Mouse (Mus musculus) midbrain, embryonic 10.5 days (tissue): Measurements from ENCODE around the gene Dync1li1. TPM values are rescaled to one million over a fixed set of nuclear protein-coding genes. Genes with fewer than 3 reads are reported as not detected.
A peak's percentile ranks its signal among the peaks of the same experiment; 100 is the strongest.
"Not testable (repeated sequence)": the region's sequence is repeated elsewhere in the genome, so short reads cannot be mapped to it uniquely, and the experiment has no call there.

ENCODE experiments used
- DNase-seq: peaks from one replicate; pipeline ENCODE4 v3.0.0-alpha.2; 2017; ENCODE audit warnings: low spot score
- H3K27ac ChIP-seq: fragments of 300-500 bp; sonication (generic); replicated peaks from 2 replicates; pipeline ENCODE4 v1.5.1; 2016; ENCODE audit warnings: mild to moderate bottlenecking
- H3K27me3 ChIP-seq: fragments of 300-500 bp; sonication (generic); 2 replicates; pipeline ENCODE4 v1.6.1; 2016; ENCODE audit warnings: low read depth, mild to moderate bottlenecking; ENCODE audit not compliant: poor library complexity, severe bottlenecking
- H3K36me3 ChIP-seq: fragments of 300-500 bp; sonication (generic); 2 replicates; pipeline ENCODE4 v1.6.1; 2016; ENCODE audit warnings: mild to moderate bottlenecking, moderate library complexity
- H3K4me1 ChIP-seq: fragments of 300-500 bp; sonication (generic); 2 replicates; pipeline ENCODE4 v1.6.1; 2016
- H3K4me3 ChIP-seq: fragments of 300-500 bp; sonication (generic); 2 replicates; pipeline ENCODE4 v1.5.1; 2016; ENCODE audit warnings: mild to moderate bottlenecking, moderate library complexity
- H3K9me3 ChIP-seq: fragments of 300-500 bp; sonication (generic); replicated peaks from 2 replicates; pipeline ENCODE4 v1.6.1; 2016; ENCODE audit warnings: mild to moderate bottlenecking
- WGBS: fragments of 180-500 bp; shearing (Covaris S2); methylation state at CpG from one replicate; pipeline ENCODE4 v1.1.7; 2016; 5-methylcytosine and 5-hydroxymethylcytosine counted together
- polyA plus RNA-seq: library from polyadenylated mRNA; unstranded; fragments of >200 nt; fragmentation: Nextera tagmentation; extraction: Ambion mirVana; gene quantifications from 2 replicates; pipeline ENCODE4 v1.2.1, GENCODE M21; 2016

Gene Dync1li1
- polyA plus RNA-seq, 1 experiment from 2014 or later: 86.9 TPM

- DNase-seq: no peak
- Histone ChIP-seq H3K4me1 (no peaks in the 10 kb centered on the region), H3K9me3 (peaks cover 5% of the 10 kb centered on the region; the same call in 1 of the 2 replicates), H3K4me3 (no peak overlapping the region), H3K36me3 (peaks cover 98% of the 10 kb centered on the region), H3K27me3 (no peaks in the 10 kb centered on the region), H3K27ac (no peak overlapping the region)
- 83% methylated on average over 7 of the region's 7 CpGs for WGBS
These were observed 21.8 kb downstream of the Dync1li1 start for GRCm38 (mm10) chr9:114710345-114710744.

- Histone ChIP-seq H3K4me3 (no peak overlapping the region), H3K9me3 (no peaks in the 10 kb centered on the region), H3K36me3 (peaks cover 98% of the 10 kb centered on the region), H3K27ac (no peak overlapping the region), H3K4me1 (no peaks in the 10 kb centered on the region), H3K27me3 (no peaks in the 10 kb centered on the region)
- DNase-seq: no peak
- WGBS: 94% methylated on average over 7 of the region's 7 CpGs
These were observed 24.9 kb downstream of the Dync1li1 start for GRCm38 (mm10) chr9:114713481-114713880.

GRCm38 (mm10) chr9:114716677-114717331, 28.2 kb downstream of the Dync1li1 start:
- no peaks in the 10 kb centered on the region for H3K4me1 ChIP-seq
- no peak overlapping the region for H3K4me3 ChIP-seq
- no peaks in the 10 kb centered on the region for H3K9me3 ChIP-seq
- peaks cover 100% of the 10 kb centered on the region for H3K36me3 ChIP-seq
- WGBS: 89% methylated on average over 18 of the region's 18 CpGs
- no peak overlapping the region for H3K27ac ChIP-seq
- no peak for DNase-seq
- H3K27me3 ChIP-seq: no peaks in the 10 kb centered on the region

- H3K9me3 ChIP-seq: no peaks in the 10 kb centered on the region
- H3K27ac ChIP-seq: no peak overlapping the region
- peaks cover 14% of the 10 kb centered on the region for H3K4me1 ChIP-seq
- peaks cover 34% of the 10 kb centered on the region for H3K36me3 ChIP-seq
- no peak overlapping the region for H3K4me3 ChIP-seq
- WGBS: 6% methylated on average over 3 of the region's 3 CpGs
- DNase-seq: peak; percentile 44
- H3K27me3 ChIP-seq: no peaks in the 10 kb centered on the region
These were observed 38.7 kb downstream of the Dync1li1 start for GRCm38 (mm10) chr9:114727315-114727714.

GRCm38 (mm10) chr9:114728432-114728831, 39.8 kb downstream of the Dync1li1 start:
- WGBS: 68% methylated on average over 2 of the region's 2 CpGs
- peaks cover 25% of the 10 kb centered on the region for H3K4me1 ChIP-seq
- H3K9me3 ChIP-seq, H3K27ac ChIP-seq, H3K27me3 ChIP-seq, DNase-seq, H3K4me3 ChIP-seq: not testable (repeated sequence)
- peaks cover 23% of the 10 kb centered on the region for H3K36me3 ChIP-seq

GRCm38 (mm10) chr9:114729911-114730805, 41.6 kb downstream of the Dync1li1 start:
- H3K27me3 ChIP-seq: no peaks in the 10 kb centered on the region
- H3K9me3 ChIP-seq: no peaks in the 10 kb centered on the region
- H3K4me1 ChIP-seq: peaks cover 29% of the 10 kb centered on the region
- no peak overlapping the region for H3K27ac ChIP-seq
- H3K36me3 ChIP-seq: peaks cover 5% of the 10 kb centered on the region
- DNase-seq: no peak
- H3K4me3 ChIP-seq: peak overlapping the region; percentile 93; the same call in 1 of the 2 replicates
- 46% methylated on average over 23 of the region's 30 CpGs for WGBS

GRCm38 (mm10) chr9:114731011-114731755, 42.6 kb downstream of the Dync1li1 start, which contains the start of gene Cmtm6:
Gene Cmtm6, plus strand, starts transcription at chr9:114731116.
- H3K27ac ChIP-seq: peak within 1 kb of the TSS; percentile 91
- no peaks in the 10 kb centered on the region for H3K9me3 ChIP-seq
- H3K4me1 ChIP-seq: peaks cover 30% of the 10 kb centered on the region
- no peaks in the 10 kb centered on the region for H3K27me3 ChIP-seq
- peak; percentile 98 for DNase-seq
- no peaks in the 10 kb centered on the region for H3K36me3 ChIP-seq
- under 1% methylated on average over 53 of the region's 53 CpGs for WGBS
- H3K4me3 ChIP-seq: peak within 1 kb of the TSS; percentile 93

- no peaks in the 10 kb centered on the region for H3K27me3 ChIP-seq
- peaks cover 6% of the 10 kb centered on the region for H3K36me3 ChIP-seq
- H3K27ac ChIP-seq: no peak overlapping the region
- H3K4me3 ChIP-seq: peak overlapping the region; percentile 93
- H3K9me3 ChIP-seq: no peaks in the 10 kb centered on the region
- DNase-seq: no peak
- WGBS: 77% methylated on average over 12 of the region's 12 CpGs
- H3K4me1 ChIP-seq: peaks cover 33% of the 10 kb centered on the region
These were observed 43.5 kb downstream of the Dync1li1 start for GRCm38 (mm10) chr9:114731871-114732682.

GRCm38 (mm10) chr9:114733238-114733637, 44.6 kb downstream of the Dync1li1 start:
- WGBS: 76% methylated on average over 2 of the region's 2 CpGs
- peaks cover 12% of the 10 kb centered on the region for H3K36me3 ChIP-seq
- peaks cover 33% of the 10 kb centered on the region for H3K4me1 ChIP-seq
- no peak overlapping the region for H3K4me3 ChIP-seq
- H3K9me3 ChIP-seq: no peaks in the 10 kb centered on the region
- no peaks in the 10 kb centered on the region for H3K27me3 ChIP-seq
- no peak overlapping the region for H3K27ac ChIP-seq
- DNase-seq: no peak

GRCm38 (mm10) chr9:114736442-114736841, 47.9 kb downstream of the Dync1li1 start:
- DNase-seq: no peak
- Histone ChIP-seq H3K27ac (no peak overlapping the region), H3K4me3 (no peak overlapping the region), H3K36me3 (peaks cover 29% of the 10 kb centered on the region), H3K9me3 (no peaks in the 10 kb centered on the region), H3K27me3 (no peaks in the 10 kb centered on the region), H3K4me1 (peaks cover 27% of the 10 kb centered on the region)
- WGBS: 82% methylated on average over 11 of the region's 11 CpGs

GRCm38 (mm10) chr9:114740336-114740735, 51.7 kb downstream of the Dync1li1 start:
- H3K9me3 ChIP-seq: no peaks in the 10 kb centered on the region
- peaks cover 3% of the 10 kb centered on the region; the same call in 1 of the 2 replicates for H3K4me1 ChIP-seq
- DNase-seq: no peak
- no peak overlapping the region for H3K27ac ChIP-seq
- no peak overlapping the region for H3K4me3 ChIP-seq
- WGBS: 91% methylated on average over 9 of the region's 9 CpGs
- peaks cover 49% of the 10 kb centered on the region for H3K36me3 ChIP-seq
- no peaks in the 10 kb centered on the region for H3K27me3 ChIP-seq

- no peak for DNase-seq
- no peaks in the 10 kb centered on the region for H3K27me3 ChIP-seq
- H3K36me3 ChIP-seq: peaks cover 60% of the 10 kb centered on the region
- H3K4me3 ChIP-seq: no peak overlapping the region
- no peak overlapping the region for H3K27ac ChIP-seq
- no peaks in the 10 kb centered on the region for H3K9me3 ChIP-seq
- H3K4me1 ChIP-seq: no peaks in the 10 kb centered on the region
- WGBS: 89% methylated on average over 2 of the region's 2 CpGs
These were observed 54.1 kb downstream of the Dync1li1 start for GRCm38 (mm10) chr9:114742731-114743130.
